Mouse (Mus musculus) stomach, postnatal 0 days (tissue): ENCODE results near the gene Slc15a4. TPM values are rescaled to one million over a fixed set of nuclear protein-coding genes. Genes with fewer than 3 reads are reported as not detected.

Source experiments
- ATAC-seq: fragments of 200-750 bp; cut with Nextera tagmentation; 2 replicates; pipeline ENCODE4 v1.8.0; 2017; ENCODE audit not compliant: low FRiP score, low TSS enrichment
- DNase-seq: peaks from one replicate; pipeline ENCODE4 v3.0.0-alpha.2; 2016; ENCODE audit warnings: low spot score
- H3K27ac ChIP-seq: fragments of 300-500 bp; sonication (generic); replicated peaks from 2 replicates; pipeline ENCODE4 v1.5.1; 2014; ENCODE audit warnings: mild to moderate bottlenecking, control low read depth
- H3K27me3 ChIP-seq: fragments of 300-500 bp; sonication (generic); 2 replicates; pipeline ENCODE4 v1.6.1; 2014; ENCODE audit warnings: low read length; ENCODE audit not compliant: control insufficient read depth, insufficient read depth
- H3K36me3 ChIP-seq: fragments of 300-500 bp; sonication (generic); 2 replicates; pipeline ENCODE4 v1.6.1; 2014; ENCODE audit warnings: low read length, mixed read lengths; ENCODE audit not compliant: control insufficient read depth, insufficient read depth
- H3K4me1 ChIP-seq: fragments of 300-500 bp; sonication (generic); replicated peaks from 2 replicates; pipeline ENCODE4 v1.6.1; 2014; ENCODE audit warnings: antibody characterized with exemption; ENCODE audit not compliant: control insufficient read depth, insufficient read depth
- H3K4me2 ChIP-seq: fragments of 300-500 bp; sonication (generic); replicated peaks from 2 replicates; pipeline ENCODE4 v1.6.1; 2014; ENCODE audit warnings: low read depth, mild to moderate bottlenecking, control low read depth, moderate library complexity
- H3K4me3 ChIP-seq: fragments of 300-500 bp; sonication (generic); 2 replicates; pipeline ENCODE4 v1.5.1; 2014; ENCODE audit warnings: low read depth, low read length, control low read depth
- H3K9ac ChIP-seq: fragments of 300-500 bp; sonication (generic); 2 replicates; pipeline ENCODE4 v1.6.1; 2014; ENCODE audit warnings: mild to moderate bottlenecking, low read length, control low read depth, mixed read lengths
- H3K9me3 ChIP-seq: fragments of 300-500 bp; sonication (generic); 2 replicates; pipeline ENCODE4 v1.6.1; 2016; ENCODE audit warnings: low read length; ENCODE audit not compliant: control insufficient read depth
- CTCF ChIP-seq: IDR thresholded peaks from 2 replicates; pipeline ENCODE4 v1.5.1; 2016; ENCODE audit warnings: antibody characterized with exemption, low read depth, mild to moderate bottlenecking, moderate library complexity
- EP300 ChIP-seq: optimal IDR thresholded peaks from 2 replicates; pipeline ENCODE3; 2016; ENCODE audit warnings: antibody characterized with exemption
- WGBS: fragments of 180-500 bp; shearing (Covaris S2); extraction: QIAGEN DNeasy Blood & Tissue Kit; methylation state at CpG from one replicate; pipeline ENCODE4 v1.1.7; 2014; 5-methylcytosine and 5-hydroxymethylcytosine counted together
- polyA plus RNA-seq: library from polyadenylated mRNA; unstranded; fragments of >200 nt; fragmentation: Nextera tagmentation; extraction: Ambion mirVana; gene quantifications from 2 replicates; pipeline ENCODE4 v1.2.1, GENCODE M21; 2015

The Slc15a4 gene
- polyA plus RNA-seq, 1 experiment from 2014 or later = 10.6 TPM

DNA sequence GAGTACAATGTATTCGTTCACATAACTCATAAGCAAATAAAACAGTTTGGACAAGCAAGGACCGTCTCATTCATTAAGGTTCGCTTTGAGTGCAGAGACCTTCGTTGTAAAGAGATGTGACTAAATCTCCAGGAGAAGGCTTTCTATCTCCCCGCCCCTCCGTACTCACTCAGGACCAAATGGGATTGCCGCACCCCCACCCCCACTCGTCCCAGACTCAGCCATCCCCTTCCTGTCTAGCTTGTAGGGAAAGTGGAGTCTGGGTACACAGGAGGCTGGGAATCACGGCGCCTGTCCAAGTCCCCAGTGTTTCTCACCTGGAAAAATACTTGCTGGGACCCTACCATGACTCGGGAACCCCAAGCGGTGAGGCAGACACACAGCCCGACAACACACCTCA is 6.9 kb upstream of the Slc15a4 start:
- H3K4me1 ChIP-seq = no peaks in the 10 kb centered on the region
- 81% methylated on average over 13 of the region's 13 CpGs for WGBS
- no peak overlapping the region for H3K4me3 ChIP-seq
- no peak for ATAC-seq
- H3K27ac ChIP-seq = no peak overlapping the region
- H3K9me3 ChIP-seq = no peaks in the 10 kb centered on the region
- no peaks in the 10 kb centered on the region for H3K27me3 ChIP-seq
- no peak for TF ChIP-seq EP300
- no peak for TF ChIP-seq CTCF
- no peak overlapping the region for H3K9ac ChIP-seq
- no peaks in the 10 kb centered on the region for H3K36me3 ChIP-seq
- no peak overlapping the region for H3K4me2 ChIP-seq
- DNase-seq = no peak

DNA sequence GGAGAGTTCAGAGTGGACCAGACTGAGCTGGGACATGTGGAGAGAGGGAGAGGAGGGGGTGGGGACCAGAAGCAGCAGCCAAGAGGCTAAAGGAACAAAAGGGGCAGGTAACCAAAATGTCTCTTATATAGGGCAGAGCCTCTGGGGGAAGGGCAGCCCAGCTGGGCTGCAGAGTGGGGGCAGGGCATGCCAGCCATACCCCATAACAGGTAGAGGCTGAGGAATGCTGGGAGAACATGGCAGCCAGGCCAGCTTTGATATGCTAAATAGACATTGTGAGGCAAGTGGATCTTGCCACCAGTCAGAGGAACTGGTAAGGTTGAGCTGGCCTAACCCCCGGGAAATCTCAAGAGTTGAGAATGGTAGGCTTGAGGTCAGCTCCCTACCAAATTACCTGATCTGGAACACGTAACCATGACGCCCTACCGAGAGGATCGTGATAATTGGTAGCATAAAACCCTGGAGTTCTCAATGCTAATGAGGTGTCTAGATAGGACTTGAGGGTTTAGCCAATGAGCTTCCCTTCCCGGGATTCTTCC is 6.4 kb upstream of the Slc15a4 start:
- ATAC-seq = no peak
- Histone ChIP-seq H3K36me3 (no peaks in the 10 kb centered on the region), H3K4me2 (no peak overlapping the region), H3K4me1 (no peaks in the 10 kb centered on the region), H3K9me3 (no peaks in the 10 kb centered on the region), H3K4me3 (no peak overlapping the region), H3K9ac (no peak overlapping the region), H3K27ac (no peak overlapping the region), H3K27me3 (no peaks in the 10 kb centered on the region)
- 79% methylated on average over 6 of the region's 6 CpGs for WGBS
- DNase-seq = no peak
- TF ChIP-seq EP300 (no peak), CTCF (no peak)

DNA sequence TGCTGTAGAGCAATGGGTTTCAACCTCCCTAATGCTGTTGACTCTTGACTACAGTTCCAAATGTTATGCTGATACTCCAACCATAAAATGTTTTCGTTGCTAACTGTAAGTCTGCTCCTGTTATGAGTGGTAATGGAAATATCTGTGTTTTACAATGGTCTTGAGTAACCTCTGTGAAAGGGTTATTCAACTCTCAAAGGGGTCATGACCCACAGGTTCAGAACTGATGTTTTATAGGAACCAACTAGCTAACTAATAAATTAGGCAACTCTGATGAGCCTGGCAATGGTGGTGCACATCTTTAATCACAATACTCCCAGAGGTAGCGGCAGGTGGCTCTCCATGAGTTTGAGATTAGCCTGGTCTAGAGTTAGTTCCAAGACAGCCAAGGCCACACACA is 5.5 kb upstream of the Slc15a4 start:
- no peak overlapping the region for H3K9ac ChIP-seq
- no peak for TF ChIP-seq EP300
- no peak for TF ChIP-seq CTCF
- H3K4me3 ChIP-seq = no peak overlapping the region
- no peak overlapping the region for H3K27ac ChIP-seq
- no peaks in the 10 kb centered on the region for H3K27me3 ChIP-seq
- H3K9me3 ChIP-seq = no peaks in the 10 kb centered on the region
- no peaks in the 10 kb centered on the region for H3K36me3 ChIP-seq
- DNase-seq (no peak), ATAC-seq (no peak)
- 84% methylated on average over 2 of the region's 2 CpGs for WGBS
- H3K4me2 ChIP-seq = no peak overlapping the region
- H3K4me1 ChIP-seq = no peaks in the 10 kb centered on the region

DNA sequence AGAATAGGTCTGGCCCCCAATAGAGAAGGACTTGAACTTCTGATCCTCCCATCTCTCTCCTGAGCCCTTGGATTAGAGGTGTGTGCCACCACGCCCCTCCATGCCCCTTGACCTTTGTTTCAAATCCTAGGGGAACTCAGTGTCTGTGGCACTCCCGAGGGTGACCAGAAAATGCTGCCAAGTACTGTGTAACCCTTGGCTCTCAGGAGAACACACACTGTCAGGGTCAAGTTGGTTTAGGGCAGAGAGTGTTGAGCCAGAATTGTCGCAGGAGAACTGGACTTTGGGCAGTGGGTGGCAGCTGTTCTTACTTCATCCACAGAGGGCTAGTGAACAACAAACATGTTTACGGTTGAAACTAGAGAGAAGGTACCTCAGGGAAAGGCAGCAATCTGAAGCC is 4.9 kb upstream of the Slc15a4 start:
- no peaks in the 10 kb centered on the region for H3K4me1 ChIP-seq
- no peak for TF ChIP-seq EP300
- no peak for TF ChIP-seq CTCF
- ATAC-seq (no peak), DNase-seq (no peak)
- WGBS = 66% methylated on average over 4 of the region's 4 CpGs
- no peaks in the 10 kb centered on the region for H3K36me3 ChIP-seq
- H3K4me3 ChIP-seq = no peak overlapping the region
- no peak overlapping the region for H3K4me2 ChIP-seq
- no peak overlapping the region for H3K27ac ChIP-seq
- no peaks in the 10 kb centered on the region for H3K27me3 ChIP-seq
- H3K9me3 ChIP-seq = no peaks in the 10 kb centered on the region
- H3K9ac ChIP-seq = no peak overlapping the region

DNA sequence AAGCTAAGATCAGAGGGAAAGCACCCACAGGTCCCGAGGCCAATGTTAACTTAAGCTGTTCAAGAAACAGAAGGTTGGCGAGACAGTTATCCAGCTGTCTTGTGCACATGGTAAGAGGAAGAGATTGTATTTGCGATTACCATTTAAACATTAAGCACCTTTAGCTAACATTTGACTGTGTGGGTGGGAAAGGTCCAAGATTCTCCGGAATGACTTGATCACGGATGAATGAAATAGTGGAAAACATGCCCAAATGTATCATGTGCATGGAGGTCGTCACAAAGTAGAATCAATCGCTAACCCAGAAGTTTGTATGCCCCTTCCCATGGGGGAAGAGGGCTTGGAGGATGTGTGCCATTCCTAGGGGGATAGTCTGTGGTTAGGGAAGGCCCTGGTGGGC is 969 bp upstream of the Slc15a4 start:
- Histone ChIP-seq H3K36me3 (no peaks in the 10 kb centered on the region), H3K4me3 (no peak overlapping the region), H3K9me3 (no peaks in the 10 kb centered on the region), H3K27ac (no peak overlapping the region), H3K4me2 (0 out of 2 replicates have a peak overlapping the region, but pooled peaks have one; percentile 8), H3K4me1 (no peaks in the 10 kb centered on the region), H3K27me3 (no peaks in the 10 kb centered on the region), H3K9ac (no peak overlapping the region)
- DNase-seq (no peak), ATAC-seq (no peak)
- TF ChIP-seq EP300 (no peak), CTCF (no peak)
- WGBS = 73% methylated on average over 7 of the region's 7 CpGs

DNA sequence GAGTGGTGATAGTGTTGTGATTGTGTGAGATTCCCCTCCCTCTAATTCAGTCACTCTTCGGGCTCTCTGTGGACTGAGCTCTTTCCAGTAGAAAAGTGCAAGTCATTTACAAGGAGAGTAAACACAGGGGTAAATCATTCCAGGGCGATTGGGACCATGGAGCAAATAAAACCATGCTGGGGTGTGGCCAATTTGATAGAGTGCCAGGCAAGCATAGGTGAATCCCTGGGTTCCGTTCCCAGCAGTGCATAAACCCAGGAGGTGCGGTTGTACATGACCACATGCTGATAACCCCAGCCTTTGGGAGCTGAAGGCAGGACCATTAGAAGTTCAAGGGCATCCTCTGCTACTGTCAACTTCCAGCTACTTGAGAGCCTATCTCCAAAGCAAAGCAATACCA is 491 bp upstream of the Slc15a4 start:
- ATAC-seq = peak; percentile 78
- H3K4me3 ChIP-seq = no peak overlapping the region; the same call in 1 of the 2 replicates

More for the DNA sequence above, 491 bp upstream of the Slc15a4 start:
- 17% methylated on average over 4 of the region's 4 CpGs for WGBS
- Histone ChIP-seq H3K9me3 (no peaks in the 10 kb centered on the region), H3K36me3 (no peaks in the 10 kb centered on the region), H3K4me2 (peak overlapping the region; percentile 61), H3K27me3 (no peaks in the 10 kb centered on the region), H3K9ac (no peak overlapping the region), H3K4me1 (no peaks in the 10 kb centered on the region), H3K27ac (no peak overlapping the region)
- DNase-seq = peak; percentile 59
- no peak for TF ChIP-seq CTCF
- TF ChIP-seq EP300 = no peak
